In genomic region chr9:41915571-41915970, GRCm38 (mm10) we compare ENCODE assay signal across 23 mouse cellular contexts.
DNase-seq lines count a peak whose midpoint lies in the region; ATAC-seq and TF ChIP-seq lines count a peak whose summit lies in the region.
"Had no signal": no experiment of that assay in that cellular context is flagged by ENCODE, and none has a peak within 500 bp of the region (broad histone marks: within the 10 kb centered on the region; RNA-seq: fewer than 3 reads in every experiment).

No protein-coding gene starts in this region.

- H3K27ac ChIP-seq in midbrain, embryonic 13.5 days, result peak overlapping the region; percentile 49
- no peak overlapping the region for H3K27ac ChIP-seq in midbrain, embryonic 10.5 days (replicated peaks)
- peak overlapping the region; percentile 51; the same call in 1 of the 2 replicates for H3K27ac ChIP-seq in forebrain, embryonic 10.5 days
- H3K27ac ChIP-seq in forebrain, postnatal 0 days (ENCODE audit: low read depth, low read length), result 0 out of 2 replicates have a peak overlapping the region, but pooled peaks have one; percentile 21
- peak overlapping the region; percentile 10; the same call in 1 of the 2 replicates for H3K27ac ChIP-seq in neural tube, embryonic 15.5 days (replicated peaks)
- H3K27ac ChIP-seq: left cerebral cortex, adult 2 months; limb, embryonic 12.5 days; liver, embryonic 12.5 days had no signal

- TF ChIP-seq CTCF in forebrain, postnatal 0 days (IDR thresholded peaks at IDR 0.05; ENCODE audit: low read depth), result no peak

- H3K4me2 ChIP-seq in midbrain, embryonic 13.5 days (replicated peaks), result no peak overlapping the region
- no peak overlapping the region for H3K4me2 ChIP-seq in forebrain, postnatal 0 days (ENCODE audit: low read depth)
- no peak overlapping the region for H3K4me2 ChIP-seq in neural tube, embryonic 15.5 days
- H3K4me2 ChIP-seq: heart, embryonic 12.5 days; limb, embryonic 12.5 days; liver, embryonic 12.5 days had no signal

- H3K9me3 ChIP-seq in midbrain, embryonic 13.5 days, result no peaks in the 10 kb centered on the region
- H3K9me3 ChIP-seq in midbrain, embryonic 10.5 days (replicated peaks), result no peaks in the 10 kb centered on the region; the same call in 1 of the 2 replicates
- no peaks in the 10 kb centered on the region; the same call in 1 of the 2 replicates for H3K9me3 ChIP-seq in forebrain, embryonic 10.5 days
- H3K9me3 ChIP-seq in forebrain, postnatal 0 days (ENCODE audit: low read length), result no peaks in the 10 kb centered on the region
- no peaks in the 10 kb centered on the region for H3K9me3 ChIP-seq in neural tube, embryonic 15.5 days (replicated peaks)
- H3K9me3 ChIP-seq: heart, embryonic 12.5 days; limb, embryonic 12.5 days had no signal

- 76% methylated on average over 8 of the region's 8 CpGs for WGBS in midbrain, embryonic 13.5 days
- 82% methylated on average over 8 of the region's 8 CpGs for WGBS in midbrain, embryonic 10.5 days
- 73% methylated on average over 8 of the region's 8 CpGs for WGBS in forebrain, embryonic 10.5 days
- WGBS in forebrain, postnatal 0 days, result 37% methylated on average over 8 of the region's 8 CpGs
- WGBS in neural tube, embryonic 15.5 days, result 50% methylated on average over 8 of the region's 8 CpGs

- H3K36me3 ChIP-seq in midbrain, embryonic 13.5 days, result no peaks in the 10 kb centered on the region
- H3K36me3 ChIP-seq in midbrain, embryonic 10.5 days, result no peaks in the 10 kb centered on the region
- H3K36me3 ChIP-seq in forebrain, embryonic 10.5 days (replicated peaks), result no peaks in the 10 kb centered on the region
- H3K36me3 ChIP-seq in forebrain, postnatal 0 days (ENCODE audit: insufficient read depth), result no peaks in the 10 kb centered on the region
- H3K36me3 ChIP-seq in neural tube, embryonic 15.5 days, result no peaks in the 10 kb centered on the region
- H3K36me3 ChIP-seq: heart, embryonic 12.5 days; limb, embryonic 12.5 days; liver, embryonic 12.5 days had no signal

- no peak overlapping the region for H3K9ac ChIP-seq in midbrain, embryonic 13.5 days (replicated peaks)
- no peak overlapping the region for H3K9ac ChIP-seq in forebrain, postnatal 0 days
- H3K9ac ChIP-seq in neural tube, embryonic 15.5 days (replicated peaks), result no peak overlapping the region
- H3K9ac ChIP-seq: heart, embryonic 12.5 days; limb, embryonic 12.5 days; liver, embryonic 12.5 days had no signal

- no peak for ATAC-seq in midbrain, embryonic 13.5 days
- ATAC-seq in forebrain, postnatal 0 days, result no peak
- ATAC-seq in neural tube, embryonic 15.5 days (ENCODE audit: low FRiP score), result no peak
- ATAC-seq: intestine, embryonic 16.5 days; liver, embryonic 12.5 days had no signal

- H3K27me3 ChIP-seq in midbrain, embryonic 13.5 days, result no peaks in the 10 kb centered on the region
- no peaks in the 10 kb centered on the region for H3K27me3 ChIP-seq in midbrain, embryonic 10.5 days (ENCODE audit: low read depth, poor library complexity, severe bottlenecking)
- H3K27me3 ChIP-seq in forebrain, embryonic 10.5 days (ENCODE audit: poor library complexity, severe bottlenecking), result no peaks in the 10 kb centered on the region; the same call in 1 of the 2 replicates
- no peaks in the 10 kb centered on the region for H3K27me3 ChIP-seq in forebrain, postnatal 0 days (ENCODE audit: insufficient read depth, low read length)
- H3K27me3 ChIP-seq in neural tube, embryonic 15.5 days (replicated peaks), result no peaks in the 10 kb centered on the region
- H3K27me3 ChIP-seq: heart, embryonic 12.5 days; limb, embryonic 12.5 days; liver, embryonic 12.5 days had no signal

- H3K4me3 ChIP-seq in midbrain, embryonic 13.5 days (replicated peaks), result no peak overlapping the region
- no peak overlapping the region for H3K4me3 ChIP-seq in midbrain, embryonic 10.5 days
- no peak overlapping the region for H3K4me3 ChIP-seq in forebrain, embryonic 10.5 days
- H3K4me3 ChIP-seq in forebrain, postnatal 0 days (ENCODE audit: low read depth, low read length), result no peak overlapping the region
- no peak overlapping the region for H3K4me3 ChIP-seq in neural tube, embryonic 15.5 days (replicated peaks)
- H3K4me3 ChIP-seq: heart, embryonic 12.5 days; left cerebral cortex, adult 2 months; limb, embryonic 12.5 days; liver, embryonic 12.5 days; myocyte had no signal

- H3K4me1 ChIP-seq in midbrain, embryonic 13.5 days (replicated peaks), result peaks cover 38% of the 10 kb centered on the region
- H3K4me1 ChIP-seq in midbrain, embryonic 10.5 days, result peaks cover 24% of the 10 kb centered on the region
- H3K4me1 ChIP-seq in forebrain, embryonic 10.5 days, result peaks cover 46% of the 10 kb centered on the region
- no peaks in the 10 kb centered on the region; the same call in 1 of the 2 replicates for H3K4me1 ChIP-seq in forebrain, postnatal 0 days (ENCODE audit: insufficient read depth)
- H3K4me1 ChIP-seq in neural tube, embryonic 15.5 days, result peaks cover 28% of the 10 kb centered on the region
- H3K4me1 ChIP-seq: liver, embryonic 12.5 days had no signal

- no peak for DNase-seq in midbrain, embryonic 10.5 days (ENCODE audit: low spot score)
- DNase-seq in forebrain, embryonic 10.5 days (ENCODE audit: extremely low spot score, low spot score), result no peak
- DNase-seq in forebrain, postnatal 0 days, result no peak
- no peak for DNase-seq in lung, postnatal 14 days
- no peak for DNase-seq in urinary bladder, adult 18-20 months (ENCODE audit: low spot score in 2 of 2)
- DNase-seq: adrenal gland, adult 8-10 months; B cell, adult 2 months; cerebellum, adult 11 months; cerebellum, postnatal 14 days; embryo, embryonic 11 days; kidney, postnatal 36 days; lung, adult 2 months; lung, postnatal 36 days; right cerebral cortex, postnatal 25 days; thymus, adult 2 months had no signal
